Mouse (Mus musculus) lung, postnatal 0 days (tissue): ENCODE measurements around the gene Smarcad1.

Experiments used
- CTCF ChIP-seq: IDR thresholded peaks from 2 replicates; pipeline ENCODE4 v1.5.1; 2016; ENCODE audit warnings: antibody characterized with exemption, mild to moderate bottlenecking
- EP300 ChIP-seq: IDR thresholded peaks from 2 replicates; pipeline ENCODE4 v1.6.1; 2016; ENCODE audit warnings: antibody characterized with exemption, mild to moderate bottlenecking, control low read depth

DNA sequence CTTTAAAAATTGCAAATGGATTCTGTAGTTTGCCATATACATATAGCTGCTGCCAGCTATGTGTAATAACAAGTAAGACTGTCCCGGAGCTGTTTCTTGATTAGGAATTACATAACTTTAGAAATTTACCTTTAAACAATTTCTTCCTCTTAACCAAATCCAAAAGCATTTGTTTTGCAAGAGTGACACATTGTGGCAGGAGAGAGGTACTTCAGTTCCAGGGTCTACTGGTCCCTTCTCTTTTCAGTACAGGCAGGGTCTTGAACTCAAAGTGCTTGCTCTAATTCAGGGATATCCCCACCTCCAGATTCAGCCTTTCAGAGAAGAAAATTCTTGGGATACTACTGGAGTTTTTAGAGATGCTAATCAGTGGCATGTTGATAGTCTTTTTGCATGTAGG, 36.8 kb downstream of the Smarcad1 start:
- TF ChIP-seq CTCF (peak; percentile 58), EP300 (no peak)
